Mouse (Mus musculus) embryonic facial prominence, embryonic 12.5 days (tissue): ENCODE data around the gene Gm5797. TPM values are rescaled to one million over a fixed set of nuclear protein-coding genes. Genes with fewer than 3 reads are reported as not detected.
"Not testable (repeated sequence)": the region's sequence is repeated elsewhere in the genome, so short reads cannot be mapped to it uniquely, and the experiment has no call there.

Source experiments
- ATAC-seq: fragments of 200-750 bp; cut with Nextera tagmentation; 2 replicates; pipeline ENCODE4 v1.8.0; 2017; ENCODE audit not compliant: insufficient number of reproducible peaks, insufficient read depth, low FRiP score, low TSS enrichment
- H3K27ac ChIP-seq: fragments of 300-500 bp; sonication (generic); 2 replicates; pipeline ENCODE4 v1.5.1; 2016; ENCODE audit warnings: mild to moderate bottlenecking
- H3K27me3 ChIP-seq: fragments of 300-500 bp; sonication (generic); 2 replicates; pipeline ENCODE4 v1.6.1; 2016; ENCODE audit warnings: mild to moderate bottlenecking, moderate library complexity
- H3K36me3 ChIP-seq: fragments of 300-500 bp; sonication (generic); 2 replicates; pipeline ENCODE4 v1.6.1; 2016; ENCODE audit warnings: mild to moderate bottlenecking
- H3K4me1 ChIP-seq: fragments of 300-500 bp; sonication (generic); 2 replicates; pipeline ENCODE4 v1.6.1; 2016
- H3K4me2 ChIP-seq: fragments of 300-500 bp; sonication (generic); replicated peaks from 2 replicates; pipeline ENCODE4 v1.6.1; 2016; ENCODE audit warnings: mild to moderate bottlenecking, moderate library complexity
- H3K4me3 ChIP-seq: fragments of 300-500 bp; sonication (generic); 2 replicates; pipeline ENCODE4 v1.5.1; 2016; ENCODE audit warnings: mild to moderate bottlenecking
- H3K9ac ChIP-seq: fragments of 300-500 bp; sonication (generic); 2 replicates; pipeline ENCODE4 v1.6.1; 2016; ENCODE audit warnings: mild to moderate bottlenecking, moderate library complexity
- H3K9me3 ChIP-seq: fragments of 300-500 bp; sonication (generic); 2 replicates; pipeline ENCODE4 v1.6.1; 2016; ENCODE audit warnings: mild to moderate bottlenecking, moderate library complexity
- WGBS: fragments of 180-500 bp; shearing (Covaris S2); methylation state at CpG from one replicate; pipeline ENCODE4 v1.1.7; 2016; 5-methylcytosine and 5-hydroxymethylcytosine counted together
- polyA plus RNA-seq: library from polyadenylated mRNA; unstranded; fragments of >200 nt; fragmentation: Nextera tagmentation; extraction: Ambion mirVana; gene quantifications from 2 replicates; pipeline ENCODE4 v1.2.1, GENCODE M21; 2016

The Gm5797 gene
- polyA plus RNA-seq: not detected in 2 replicates

DNA sequence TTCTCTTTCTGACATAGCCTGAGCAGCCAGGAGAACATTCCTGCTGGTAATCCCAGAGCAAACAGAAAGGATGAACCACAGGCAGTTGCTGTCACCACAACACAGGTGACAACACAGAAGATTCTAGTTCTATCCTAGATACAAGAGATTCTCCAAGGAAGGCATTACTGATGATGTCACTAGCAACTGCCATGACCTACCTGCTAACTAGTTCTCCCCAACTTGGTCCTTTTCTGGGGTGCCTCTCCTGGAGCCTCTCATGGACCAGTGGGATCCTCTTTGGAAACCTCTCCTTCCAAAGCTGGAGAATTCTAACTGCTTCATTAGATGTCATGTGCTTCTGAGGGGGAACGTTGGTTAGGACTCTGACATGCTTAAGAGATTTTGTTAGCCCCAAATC lies at the start of gene Gm5797:
Gene Gm5797, minus strand, starts transcription at position 101 of the 400 bp plus-strand sequence.
- H3K36me3 ChIP-seq, H3K9me3 ChIP-seq, H3K27me3 ChIP-seq, H3K27ac ChIP-seq, H3K4me1 ChIP-seq, H3K4me3 ChIP-seq, H3K9ac ChIP-seq, ATAC-seq, H3K4me2 ChIP-seq: not testable (repeated sequence)
- WGBS: no CpG with 5 or more reads among the region's 1 CpGs

DNA sequence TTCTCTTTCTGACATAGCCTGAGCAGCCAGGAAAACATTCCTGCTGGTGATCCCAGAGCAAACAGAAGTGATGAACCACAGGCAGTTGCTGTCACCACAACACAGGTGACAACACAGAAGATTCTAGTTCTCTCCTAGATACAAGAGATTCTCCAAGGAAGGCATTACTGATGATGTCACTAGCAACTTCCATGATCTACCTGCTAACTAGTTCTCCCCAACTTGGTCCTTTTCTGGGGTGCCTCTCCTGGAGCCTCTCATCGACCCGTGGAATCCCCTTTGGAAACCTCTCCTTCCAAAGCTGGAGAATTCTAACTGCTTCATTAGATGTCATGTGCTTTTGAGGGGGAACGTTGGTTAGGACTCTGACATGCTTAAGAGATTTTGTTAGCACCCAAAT lies 32.8 kb upstream of the Gm5797 start, which contains the start of gene Gm8374:
Gene Gm8374, minus strand, starts transcription at position 101 of the 400 bp plus-strand sequence.
- H3K36me3 ChIP-seq, H3K9me3 ChIP-seq, H3K4me3 ChIP-seq, H3K27me3 ChIP-seq, H3K27ac ChIP-seq, H3K4me1 ChIP-seq, H3K4me2 ChIP-seq, ATAC-seq, H3K9ac ChIP-seq: not testable (repeated sequence)
- 87% methylated on average over 3 of the region's 3 CpGs for WGBS

DNA sequence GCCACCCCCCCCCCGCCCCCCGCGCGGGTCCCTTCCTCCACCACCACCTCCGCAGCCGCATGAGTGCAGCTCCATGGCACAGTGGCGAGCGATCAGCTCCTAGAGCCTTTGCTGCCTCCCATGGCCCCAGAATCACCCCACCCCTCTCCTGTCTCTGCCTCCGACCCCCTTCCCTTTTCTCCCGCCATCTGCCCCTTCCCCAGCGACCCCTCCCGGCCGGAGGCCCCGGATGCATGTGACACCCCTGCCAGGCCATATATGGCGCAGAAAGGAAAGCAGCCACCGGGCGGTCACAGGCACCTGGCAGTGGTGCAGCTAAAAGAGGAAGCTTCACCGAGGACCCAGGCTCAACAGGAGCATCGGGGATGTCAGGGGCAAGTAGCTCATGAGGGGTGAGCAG lies 17.1 kb downstream of the Gm5797 start:
- peak overlapping the region; percentile 69 for H3K4me2 ChIP-seq
- not testable (repeated sequence) for H3K27ac ChIP-seq, H3K4me1 ChIP-seq, H3K27me3 ChIP-seq, H3K36me3 ChIP-seq, ATAC-seq, H3K9me3 ChIP-seq
- peak overlapping the region; percentile 50 for H3K4me3 ChIP-seq
- H3K9ac ChIP-seq: peak overlapping the region; percentile 55
- WGBS: 1% methylated on average over 12 of the region's 19 CpGs

DNA sequence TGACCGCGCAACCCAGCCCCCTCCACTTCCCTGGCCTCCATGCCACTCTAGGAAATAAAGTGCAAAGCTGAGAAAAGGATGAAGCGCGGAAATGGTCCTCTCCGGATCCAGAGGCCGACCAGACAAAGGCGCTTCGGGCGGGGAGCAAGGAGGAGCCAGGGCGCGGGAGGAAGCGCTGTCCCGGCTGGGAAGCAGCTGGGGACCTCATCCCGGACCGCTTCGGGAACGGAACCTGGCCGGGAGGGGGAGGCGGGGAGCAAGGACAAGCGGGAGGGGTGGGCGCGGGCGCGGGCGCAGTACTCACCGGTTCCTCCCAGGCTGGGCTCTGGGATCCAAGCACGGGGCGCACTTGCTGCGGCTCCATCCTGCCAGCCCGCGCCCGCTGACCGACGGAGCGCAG lies 17.5 kb downstream of the Gm5797 start, which contains the start of gene Gm3739:
Gene Gm3739, minus strand, starts transcription at position 389 of the 400 bp plus-strand sequence.
- ATAC-seq, H3K27me3 ChIP-seq, H3K4me1 ChIP-seq, H3K27ac ChIP-seq, H3K36me3 ChIP-seq, H3K9me3 ChIP-seq: not testable (repeated sequence)
- peak within 1 kb of the TSS; percentile 50 for H3K4me3 ChIP-seq
- H3K4me2 ChIP-seq: peak within 1 kb of the TSS; percentile 69
- H3K9ac ChIP-seq: peak within 1 kb of the TSS; percentile 55
- WGBS: 4% methylated on average over 19 of the region's 35 CpGs

Other genes starting within 250 kb of the Gm5797 start
- gene Gm3696, start 231.8 kb downstream of the Gm5797 start, polyA plus RNA-seq: 1.4 and 1.7 TPM in 2 replicates
- gene Gm6676, start 207.0 kb downstream of the Gm5797 start, polyA plus RNA-seq: not detected in 2 replicates
- gene Gm3512, start 157.9 kb downstream of the Gm5797 start, polyA plus RNA-seq: 5.2 and 6.2 TPM in 2 replicates
- gene Gm16434, start 137.9 kb downstream of the Gm5797 start, polyA plus RNA-seq: not detected in 2 replicates
- not detected in 2 replicates for gene Gm3727, start 67.7 kb downstream of the Gm5797 start, polyA plus RNA-seq
- 0.94 and 1.7 TPM in 2 replicates for gene Gm3739, start 17.3 kb downstream of the Gm5797 start, polyA plus RNA-seq
- not detected in 2 replicates for gene Gm8374, start 32.7 kb upstream of the Gm5797 start, polyA plus RNA-seq
- gene Gm3755, start 118.5 kb upstream of the Gm5797 start, polyA plus RNA-seq: not detected in 2 replicates
- 1.1 and 1.3 TPM in 2 replicates for gene Gm3752, start 151.4 kb upstream of the Gm5797 start, polyA plus RNA-seq
- 0.78 and 1.2 TPM in 2 replicates for gene Gm3558, start 236.2 kb upstream of the Gm5797 start, polyA plus RNA-seq